Mouse (Mus musculus): ENCODE measurements around the gene Jrkl. TPM values are rescaled to one million over a fixed set of nuclear protein-coding genes. Genes with fewer than 3 reads are reported as not detected.

Jrkl gene
- polyA plus RNA-seq, 1 experiment from 2014 or later = 6.7 TPM

- no peak for ATAC-seq (ENCODE audit: insufficient number of reproducible peaks, insufficient read depth, low FRiP score, low read depth)
- H3K9ac ChIP-seq (ENCODE audit: low read length) = no peak overlapping the region
- H3K4me3 ChIP-seq (ENCODE audit: control insufficient read depth in 1 of 2, insufficient read depth in 1 of 2, low read depth in 1 of 2, low read length in 2 of 2) = no peak overlapping the region
- no peak overlapping the region for H3K4me2 ChIP-seq (ENCODE audit: low read length)
- no peaks in the 10 kb centered on the region for H3K36me3 ChIP-seq (ENCODE audit: control insufficient read depth, insufficient read depth, low read length)
- no peaks in the 10 kb centered on the region for H3K27me3 ChIP-seq (ENCODE audit: control insufficient read depth, insufficient read depth, low read length)
- WGBS = 82% methylated on average over 1 of the region's 1 CpGs
- H3K27ac ChIP-seq (replicated peaks in 1 of 2; ENCODE audit: control insufficient read depth in 1 of 2, insufficient read depth in 1 of 2, low read depth in 2 of 2, low read length in 2 of 2) = no peak overlapping the region
- peaks cover 2 to 13% of the 10 kb centered on the region in 2 experiments; a peak in 3 of 4 replicates for H3K4me1 ChIP-seq (ENCODE audit: control insufficient read depth in 2 of 2, insufficient read depth in 2 of 2, low read length in 2 of 2)
- H3K9me3 ChIP-seq (ENCODE audit: control insufficient read depth, low read length) = no peaks in the 10 kb centered on the region
Measured at GRCm38 (mm10) chr9:13203109-13203508, 42.5 kb downstream of the Jrkl start.

- Histone ChIP-seq H3K27ac (replicated peaks in 1 of 2; ENCODE audit: control insufficient read depth in 1 of 2, insufficient read depth in 1 of 2, low read depth in 2 of 2, low read length in 2 of 2) (peak overlapping the region in 1 of 2 experiments; percentile 66; a peak in 2 of 4 replicates), H3K4me1 (ENCODE audit: control insufficient read depth in 2 of 2, insufficient read depth in 2 of 2, low read length in 2 of 2) (peaks cover 2 to 13% of the 10 kb centered on the region in 2 experiments; a peak in 3 of 4 replicates), H3K4me2 (ENCODE audit: low read length) (peak overlapping the region; percentile 5; the same call in 1 of the 2 replicates), H3K36me3 (ENCODE audit: control insufficient read depth, insufficient read depth, low read length) (no peaks in the 10 kb centered on the region), H3K9me3 (ENCODE audit: control insufficient read depth, low read length) (no peaks in the 10 kb centered on the region), H3K27me3 (ENCODE audit: control insufficient read depth, insufficient read depth, low read length) (no peaks in the 10 kb centered on the region), H3K4me3 (ENCODE audit: control insufficient read depth in 1 of 2, insufficient read depth in 1 of 2, low read depth in 1 of 2, low read length in 2 of 2) (no peak overlapping the region), H3K9ac (ENCODE audit: low read length) (no peak overlapping the region)
- 0 out of 2 replicates have a peak, but pooled peaks have one; percentile 54 for ATAC-seq (ENCODE audit: insufficient number of reproducible peaks, insufficient read depth, low FRiP score, low read depth)
- 11% methylated on average over 3 of the region's 3 CpGs for WGBS
Measured at GRCm38 (mm10) chr9:13200079-13200478, 45.5 kb downstream of the Jrkl start.

GRCm38 (mm10) chr9:13195762-13196161, 49.9 kb downstream of the Jrkl start:
- 8% methylated on average over 7 of the region's 7 CpGs for WGBS
- Histone ChIP-seq H3K4me2 (ENCODE audit: low read length) (0 out of 2 replicates have a peak overlapping the region, but pooled peaks have one; percentile 39), H3K36me3 (ENCODE audit: control insufficient read depth, insufficient read depth, low read length) (no peaks in the 10 kb centered on the region), H3K27ac (replicated peaks in 1 of 2; ENCODE audit: control insufficient read depth in 1 of 2, insufficient read depth in 1 of 2, low read depth in 2 of 2, low read length in 2 of 2) (no peak overlapping the region), H3K9ac (ENCODE audit: low read length) (no peak overlapping the region), H3K4me3 (ENCODE audit: control insufficient read depth in 1 of 2, insufficient read depth in 1 of 2, low read depth in 1 of 2, low read length in 2 of 2) (no peak overlapping the region), H3K27me3 (ENCODE audit: control insufficient read depth, insufficient read depth, low read length) (no peaks in the 10 kb centered on the region), H3K9me3 (ENCODE audit: control insufficient read depth, low read length) (no peaks in the 10 kb centered on the region), H3K4me1 (ENCODE audit: control insufficient read depth in 2 of 2, insufficient read depth in 2 of 2, low read length in 2 of 2) (peaks cover 2 to 12% of the 10 kb centered on the region in 2 experiments; a peak in 3 of 4 replicates)
- no peak for ATAC-seq (ENCODE audit: insufficient number of reproducible peaks, insufficient read depth, low FRiP score, low read depth)

GRCm38 (mm10) chr9:13195268-13195667, 50.4 kb downstream of the Jrkl start:
- no peak overlapping the region for H3K4me3 ChIP-seq (ENCODE audit: control insufficient read depth in 1 of 2, insufficient read depth in 1 of 2, low read depth in 1 of 2, low read length in 2 of 2)
- H3K27me3 ChIP-seq (ENCODE audit: control insufficient read depth, insufficient read depth, low read length) = no peaks in the 10 kb centered on the region
- no peak overlapping the region for H3K27ac ChIP-seq (replicated peaks in 1 of 2; ENCODE audit: control insufficient read depth in 1 of 2, insufficient read depth in 1 of 2, low read depth in 2 of 2, low read length in 2 of 2)
- no peak overlapping the region for H3K9ac ChIP-seq (ENCODE audit: low read length)
- H3K4me2 ChIP-seq (ENCODE audit: low read length) = 0 out of 2 replicates have a peak overlapping the region, but pooled peaks have one; percentile 39
- peaks cover 2 to 7% of the 10 kb centered on the region in 2 experiments; a peak in 3 of 4 replicates for H3K4me1 ChIP-seq (ENCODE audit: control insufficient read depth in 2 of 2, insufficient read depth in 2 of 2, low read length in 2 of 2)
- H3K9me3 ChIP-seq (ENCODE audit: control insufficient read depth, low read length) = no peaks in the 10 kb centered on the region
- 4% methylated on average over 4 of the region's 4 CpGs for WGBS
- no peak for ATAC-seq (ENCODE audit: insufficient number of reproducible peaks, insufficient read depth, low FRiP score, low read depth)
- H3K36me3 ChIP-seq (ENCODE audit: control insufficient read depth, insufficient read depth, low read length) = no peaks in the 10 kb centered on the region

- no peaks in the 10 kb centered on the region for H3K9me3 ChIP-seq (ENCODE audit: control insufficient read depth, low read length)
- WGBS = 84% methylated on average over 4 of the region's 4 CpGs
- no peak overlapping the region for H3K9ac ChIP-seq (ENCODE audit: low read length)
- no peaks in the 10 kb centered on the region for H3K36me3 ChIP-seq (ENCODE audit: control insufficient read depth, insufficient read depth, low read length)
- no peaks in the 10 kb centered on the region for H3K27me3 ChIP-seq (ENCODE audit: control insufficient read depth, insufficient read depth, low read length)
- H3K4me1 ChIP-seq (ENCODE audit: control insufficient read depth in 2 of 2, insufficient read depth in 2 of 2, low read length in 2 of 2) = peaks cover under 1 to 2% of the 10 kb centered on the region in 2 experiments; a peak in 2 of 4 replicates
- H3K4me3 ChIP-seq (ENCODE audit: control insufficient read depth in 1 of 2, insufficient read depth in 1 of 2, low read depth in 1 of 2, low read length in 2 of 2) = no peak overlapping the region
- H3K4me2 ChIP-seq (ENCODE audit: low read length) = no peak overlapping the region
- no peak for ATAC-seq (ENCODE audit: insufficient number of reproducible peaks, insufficient read depth, low FRiP score, low read depth)
- H3K27ac ChIP-seq (replicated peaks in 1 of 2; ENCODE audit: control insufficient read depth in 1 of 2, insufficient read depth in 1 of 2, low read depth in 2 of 2, low read length in 2 of 2) = no peak overlapping the region
Measured at GRCm38 (mm10) chr9:13194619-13195018, 51.0 kb downstream of the Jrkl start.

Other genes with a start within 250 kb of the Jrkl start
- gene Ccdc82, start 1.1 kb upstream of the Jrkl start, polyA plus RNA-seq (2014; fragmentation: Nextera tagmentation; extraction: Ambion mirVana) = 9.1 and 9.5 TPM in 2 replicates
- gene Maml2, start 52.1 kb upstream of the Jrkl start, polyA plus RNA-seq (2014; fragmentation: Nextera tagmentation; extraction: Ambion mirVana) = 9.8 and 10.5 TPM in 2 replicates
- not detected in 2 replicates for gene Gm17571, start 200.9 kb upstream of the Jrkl start, polyA plus RNA-seq (2014; fragmentation: Nextera tagmentation; extraction: Ambion mirVana)

Measured in heart, embryonic 14.5 days (tissue).